Mouse (Mus musculus): Measurements from ENCODE around the gene Amacr. TPM values are rescaled to one million over a fixed set of nuclear protein-coding genes. Genes with fewer than 3 reads are reported as not detected.
"Not testable (repeated sequence)": the region's sequence is repeated elsewhere in the genome, so short reads cannot be mapped to it uniquely, and the experiment has no call there.

The Amacr gene
- polyA plus RNA-seq, 1 experiment from 2014 or later, result 19.0 TPM

GRCm38 (mm10) chr15:10977151-10977550, 4.4 kb upstream of the Amacr start:
- no peak overlapping the region for H3K27ac ChIP-seq (ENCODE audit: low read length)
- H3K4me2 ChIP-seq (replicated peaks; ENCODE audit: low read depth, low read length), result no peak overlapping the region
- no peak for ATAC-seq (ENCODE audit: insufficient number of reproducible peaks, insufficient read depth, low FRiP score, low read depth)
- H3K27me3 ChIP-seq (ENCODE audit: control insufficient read depth, insufficient read depth, low read length), result no peaks in the 10 kb centered on the region
- no peaks in the 10 kb centered on the region for H3K9me3 ChIP-seq (ENCODE audit: control insufficient read depth, low read depth, low read length)
- H3K9ac ChIP-seq (replicated peaks; ENCODE audit: low read depth, low read length), result no peak overlapping the region
- H3K4me3 ChIP-seq (ENCODE audit: low read depth, low read length), result no peak overlapping the region
- H3K4me1 ChIP-seq (ENCODE audit: control insufficient read depth, insufficient read depth, low read length), result peaks cover 3% of the 10 kb centered on the region; the same call in 1 of the 2 replicates
- H3K36me3 ChIP-seq (ENCODE audit: control insufficient read depth, insufficient read depth, low read length), result no peaks in the 10 kb centered on the region

GRCm38 (mm10) chr15:10980712-10981111, 844 bp upstream of the Amacr start:
- ATAC-seq (ENCODE audit: insufficient number of reproducible peaks, insufficient read depth, low FRiP score, low read depth), result no peak
- H3K9me3 ChIP-seq (ENCODE audit: control insufficient read depth, low read depth, low read length), result no peaks in the 10 kb centered on the region
- H3K36me3 ChIP-seq (ENCODE audit: control insufficient read depth, insufficient read depth, low read length), result no peaks in the 10 kb centered on the region
- no peak overlapping the region for H3K9ac ChIP-seq (replicated peaks; ENCODE audit: low read depth, low read length)
- WGBS, result 52% methylated on average over 2 of the region's 2 CpGs
- H3K27ac ChIP-seq (ENCODE audit: low read length), result no peak overlapping the region
- no peak overlapping the region for H3K4me3 ChIP-seq (ENCODE audit: low read depth, low read length)
- H3K4me2 ChIP-seq (replicated peaks; ENCODE audit: low read depth, low read length), result peak overlapping the region; percentile 76; the same call in 1 of the 2 replicates
- peaks cover 7% of the 10 kb centered on the region; the same call in 1 of the 2 replicates for H3K4me1 ChIP-seq (ENCODE audit: control insufficient read depth, insufficient read depth, low read length)
- H3K27me3 ChIP-seq (ENCODE audit: control insufficient read depth, insufficient read depth, low read length), result no peaks in the 10 kb centered on the region

- 7% methylated on average over 6 of the region's 6 CpGs for WGBS
- no peaks in the 10 kb centered on the region for H3K9me3 ChIP-seq (ENCODE audit: control insufficient read depth, low read depth, low read length)
- no peaks in the 10 kb centered on the region for H3K27me3 ChIP-seq (ENCODE audit: control insufficient read depth, insufficient read depth, low read length)
- H3K9ac ChIP-seq (replicated peaks; ENCODE audit: low read depth, low read length), result peak overlapping the region; percentile 69
- H3K4me1 ChIP-seq (ENCODE audit: control insufficient read depth, insufficient read depth, low read length), result peaks cover 7% of the 10 kb centered on the region; the same call in 1 of the 2 replicates
- ATAC-seq (ENCODE audit: insufficient number of reproducible peaks, insufficient read depth, low FRiP score, low read depth), result no peak
- no peaks in the 10 kb centered on the region for H3K36me3 ChIP-seq (ENCODE audit: control insufficient read depth, insufficient read depth, low read length)
- peak overlapping the region; percentile 76 for H3K4me2 ChIP-seq (replicated peaks; ENCODE audit: low read depth, low read length)
- H3K27ac ChIP-seq (ENCODE audit: low read length), result peak overlapping the region; percentile 81
- H3K4me3 ChIP-seq (ENCODE audit: low read depth, low read length), result peak overlapping the region; percentile 58
Observed at GRCm38 (mm10) chr15:10982064-10982435, 494 bp downstream of the Amacr start.

- Histone ChIP-seq H3K9ac (replicated peaks; ENCODE audit: low read depth, low read length) (no peak overlapping the region), H3K4me3 (ENCODE audit: low read depth, low read length) (no peak overlapping the region), H3K36me3 (ENCODE audit: control insufficient read depth, insufficient read depth, low read length) (peaks cover 4% of the 10 kb centered on the region; the same call in 1 of the 2 replicates), H3K27me3 (ENCODE audit: control insufficient read depth, insufficient read depth, low read length) (no peaks in the 10 kb centered on the region), H3K27ac (ENCODE audit: low read length) (no peak overlapping the region), H3K4me1 (ENCODE audit: control insufficient read depth, insufficient read depth, low read length) (peaks cover 7% of the 10 kb centered on the region; the same call in 1 of the 2 replicates), H3K4me2 (replicated peaks; ENCODE audit: low read depth, low read length) (no peak overlapping the region), H3K9me3 (ENCODE audit: control insufficient read depth, low read depth, low read length) (no peaks in the 10 kb centered on the region)
- WGBS, result 71% methylated on average over 6 of the region's 6 CpGs
- no peak for ATAC-seq (ENCODE audit: insufficient number of reproducible peaks, insufficient read depth, low FRiP score, low read depth)
Observed at GRCm38 (mm10) chr15:10985756-10986155, 4.2 kb downstream of the Amacr start.

GRCm38 (mm10) chr15:10986477-10986876, 4.9 kb downstream of the Amacr start:
- WGBS, result 89% methylated on average over 2 of the region's 2 CpGs
- not testable (repeated sequence) for H3K4me2 ChIP-seq (replicated peaks; ENCODE audit: low read depth, low read length); H3K27ac ChIP-seq (ENCODE audit: low read length); H3K36me3 ChIP-seq (ENCODE audit: control insufficient read depth, insufficient read depth, low read length); H3K27me3 ChIP-seq (ENCODE audit: control insufficient read depth, insufficient read depth, low read length); H3K4me3 ChIP-seq (ENCODE audit: low read depth, low read length); H3K4me1 ChIP-seq (ENCODE audit: control insufficient read depth, insufficient read depth, low read length); ATAC-seq (ENCODE audit: insufficient number of reproducible peaks, insufficient read depth, low FRiP score, low read depth); H3K9me3 ChIP-seq (ENCODE audit: control insufficient read depth, low read depth, low read length); H3K9ac ChIP-seq (replicated peaks; ENCODE audit: low read depth, low read length)

- no peak overlapping the region for H3K4me2 ChIP-seq (replicated peaks; ENCODE audit: low read depth, low read length)
- H3K9ac ChIP-seq (replicated peaks; ENCODE audit: low read depth, low read length), result no peak overlapping the region
- H3K4me1 ChIP-seq (ENCODE audit: control insufficient read depth, insufficient read depth, low read length), result no peaks in the 10 kb centered on the region
- peaks cover 4% of the 10 kb centered on the region; the same call in 1 of the 2 replicates for H3K36me3 ChIP-seq (ENCODE audit: control insufficient read depth, insufficient read depth, low read length)
- no peak overlapping the region for H3K4me3 ChIP-seq (ENCODE audit: low read depth, low read length)
- no peak overlapping the region for H3K27ac ChIP-seq (ENCODE audit: low read length)
- no peak; the same call in 1 of the 2 replicates for ATAC-seq (ENCODE audit: insufficient number of reproducible peaks, insufficient read depth, low FRiP score, low read depth)
- 44% methylated on average over 2 of the region's 2 CpGs for WGBS
- no peaks in the 10 kb centered on the region for H3K9me3 ChIP-seq (ENCODE audit: control insufficient read depth, low read depth, low read length)
- H3K27me3 ChIP-seq (ENCODE audit: control insufficient read depth, insufficient read depth, low read length), result no peaks in the 10 kb centered on the region
Observed at GRCm38 (mm10) chr15:10990411-10990810, 8.9 kb downstream of the Amacr start.

GRCm38 (mm10) chr15:10991566-10991965, 10.0 kb downstream of the Amacr start:
- Histone ChIP-seq H3K4me2 (replicated peaks; ENCODE audit: low read depth, low read length) (no peak overlapping the region), H3K9ac (replicated peaks; ENCODE audit: low read depth, low read length) (no peak overlapping the region), H3K4me1 (ENCODE audit: control insufficient read depth, insufficient read depth, low read length) (no peaks in the 10 kb centered on the region), H3K27me3 (ENCODE audit: control insufficient read depth, insufficient read depth, low read length) (no peaks in the 10 kb centered on the region), H3K36me3 (ENCODE audit: control insufficient read depth, insufficient read depth, low read length) (peaks cover 4% of the 10 kb centered on the region; the same call in 1 of the 2 replicates), H3K4me3 (ENCODE audit: low read depth, low read length) (no peak overlapping the region), H3K9me3 (ENCODE audit: control insufficient read depth, low read depth, low read length) (no peaks in the 10 kb centered on the region), H3K27ac (ENCODE audit: low read length) (no peak overlapping the region)
- 71% methylated on average over 1 of the region's 1 CpGs for WGBS
- no peak for ATAC-seq (ENCODE audit: insufficient number of reproducible peaks, insufficient read depth, low FRiP score, low read depth)

GRCm38 (mm10) chr15:10999832-11000231, 18.3 kb downstream of the Amacr start:
- ATAC-seq (ENCODE audit: insufficient number of reproducible peaks, insufficient read depth, low FRiP score, low read depth), result no peak
- whole genome bisulfite sequencing, result 50% methylated on average over 5 of the region's 5 CpGs
- H3K9me3 ChIP-seq (ENCODE audit: control insufficient read depth, low read depth, low read length), result no peaks in the 10 kb centered on the region
- no peaks in the 10 kb centered on the region for H3K4me1 ChIP-seq (ENCODE audit: control insufficient read depth, insufficient read depth, low read length)
- no peak overlapping the region for H3K4me3 ChIP-seq (ENCODE audit: low read depth, low read length)
- H3K36me3 ChIP-seq (ENCODE audit: control insufficient read depth, insufficient read depth, low read length), result no peaks in the 10 kb centered on the region; the same call in 1 of the 2 replicates
- no peaks in the 10 kb centered on the region for H3K27me3 ChIP-seq (ENCODE audit: control insufficient read depth, insufficient read depth, low read length)
- H3K4me2 ChIP-seq (replicated peaks; ENCODE audit: low read depth, low read length), result no peak overlapping the region
- no peak overlapping the region for H3K9ac ChIP-seq (replicated peaks; ENCODE audit: low read depth, low read length)
- H3K27ac ChIP-seq (ENCODE audit: low read length), result no peak overlapping the region

GRCm38 (mm10) chr15:11000421-11000820, 18.9 kb downstream of the Amacr start, which contains the start of gene Slc45a2:
TSS of gene Slc45a2 (plus strand) at chr15:11000721.
- H3K9ac ChIP-seq (replicated peaks; ENCODE audit: low read depth, low read length), result no peak within 1 kb of the TSS
- no peak within 1 kb of the TSS for H3K4me2 ChIP-seq (replicated peaks; ENCODE audit: low read depth, low read length)
- H3K4me3 ChIP-seq (ENCODE audit: low read depth, low read length), result no peak within 1 kb of the TSS
- WGBS, result 56% methylated on average over 7 of the region's 7 CpGs
- H3K9me3 ChIP-seq (ENCODE audit: control insufficient read depth, low read depth, low read length), result no peaks in the 10 kb centered on the region
- H3K4me1 ChIP-seq (ENCODE audit: control insufficient read depth, insufficient read depth, low read length), result no peaks in the 10 kb centered on the region
- H3K36me3 ChIP-seq (ENCODE audit: control insufficient read depth, insufficient read depth, low read length), result no peaks in the 10 kb centered on the region; the same call in 1 of the 2 replicates
- H3K27ac ChIP-seq (ENCODE audit: low read length), result no peak within 1 kb of the TSS
- no peaks in the 10 kb centered on the region for H3K27me3 ChIP-seq (ENCODE audit: control insufficient read depth, insufficient read depth, low read length)
- no peak for ATAC-seq (ENCODE audit: insufficient number of reproducible peaks, insufficient read depth, low FRiP score, low read depth)

Measured in stomach, embryonic 14.5 days (tissue).